Mouse (Mus musculus) retina, postnatal 7 days (tissue): ENCODE measurements at regions not wholly inside any gene's neighbourhood (a gene's known extent, or its start where the extent isn't known, plus 50 kb on each side); places are given as distances from the start of the nearest gene placed in this dataset.

Experiments used
- DNase-seq: peaks from one replicate; pipeline ENCODE4 v3.0.0-alpha.2; 2012; ENCODE audit warnings: low read depth, low spot score

DNA sequence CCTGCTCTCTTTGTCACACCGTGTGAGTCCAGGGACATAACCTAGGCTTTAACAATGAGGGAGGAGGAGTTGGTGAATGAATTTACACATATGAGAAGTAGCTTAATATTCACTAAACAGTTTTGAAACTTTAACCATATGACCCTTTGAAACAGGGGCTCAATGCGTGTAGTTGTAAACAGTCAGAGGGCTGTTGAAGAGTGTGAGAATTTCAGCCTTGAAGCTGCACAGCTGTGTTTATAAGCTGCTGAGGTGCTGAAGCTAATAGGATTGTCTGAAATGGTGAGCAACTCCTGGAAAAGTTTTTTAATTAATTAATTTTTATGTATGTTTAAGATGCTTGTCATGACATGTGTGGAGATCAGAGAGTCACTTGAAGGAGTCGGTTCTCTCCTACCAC lies 59.8 kb upstream of the Rgma start:
- no peak for DNase-seq

DNA sequence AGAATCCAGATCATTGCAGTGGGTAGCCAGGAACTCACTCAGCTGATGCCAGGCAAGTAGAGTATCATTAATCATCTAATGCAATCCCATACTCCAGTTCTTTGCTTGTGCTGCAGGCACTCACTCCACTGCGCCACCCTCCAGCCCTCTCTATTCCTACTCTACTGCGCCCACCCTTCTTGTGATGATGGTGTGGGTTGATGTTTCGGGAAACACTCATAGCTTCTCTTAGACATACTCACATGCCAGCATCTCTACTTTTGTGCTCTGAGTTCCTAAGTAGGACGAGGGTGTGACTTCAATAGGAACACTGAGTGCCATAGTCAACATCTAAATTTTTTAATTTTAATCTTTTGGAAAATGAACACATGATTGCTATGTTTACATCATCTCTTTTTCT lies 57.7 kb upstream of the Rgma start:
- no peak for DNase-seq

DNA sequence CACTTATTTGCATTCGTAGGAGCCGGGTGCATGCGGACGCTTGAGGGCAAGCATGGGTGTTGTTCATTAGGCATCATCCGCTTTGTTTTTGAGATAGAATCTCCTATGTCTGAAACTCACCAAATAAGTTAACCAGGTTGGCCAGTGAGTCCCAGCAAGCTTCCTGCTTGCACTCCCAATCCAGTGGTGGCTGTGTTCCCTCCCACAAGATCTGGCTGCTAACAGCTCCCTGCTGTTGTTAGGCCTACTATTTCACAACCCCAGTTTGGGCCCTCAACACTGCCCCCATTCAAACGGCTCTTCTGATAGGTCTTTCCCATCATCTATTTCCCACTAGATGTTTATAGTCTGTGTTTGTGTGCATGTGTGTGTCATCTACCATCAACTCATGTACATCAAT lies 56.3 kb upstream of the Rgma start:
- no peak for DNase-seq

DNA sequence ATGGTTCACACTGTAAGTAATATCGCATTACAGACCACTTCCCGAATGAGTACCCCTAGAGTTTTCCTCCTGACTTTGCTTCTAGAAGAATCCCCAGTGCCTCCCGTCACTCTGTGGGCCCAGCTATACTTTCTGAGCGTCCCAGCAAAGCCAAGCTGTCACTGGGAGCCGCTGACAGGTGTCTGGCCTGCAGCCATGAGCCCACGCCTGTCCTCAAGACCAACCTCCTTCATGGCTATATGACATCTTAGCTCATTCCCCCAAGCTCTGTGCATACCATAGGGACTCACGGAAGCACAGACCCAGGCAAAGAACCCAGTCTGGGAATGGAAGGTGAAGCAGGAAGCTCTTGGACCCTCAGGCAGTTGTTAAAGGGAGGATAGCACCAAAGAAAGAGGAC lies 55.3 kb upstream of the Rgma start:
- no peak for DNase-seq

DNA sequence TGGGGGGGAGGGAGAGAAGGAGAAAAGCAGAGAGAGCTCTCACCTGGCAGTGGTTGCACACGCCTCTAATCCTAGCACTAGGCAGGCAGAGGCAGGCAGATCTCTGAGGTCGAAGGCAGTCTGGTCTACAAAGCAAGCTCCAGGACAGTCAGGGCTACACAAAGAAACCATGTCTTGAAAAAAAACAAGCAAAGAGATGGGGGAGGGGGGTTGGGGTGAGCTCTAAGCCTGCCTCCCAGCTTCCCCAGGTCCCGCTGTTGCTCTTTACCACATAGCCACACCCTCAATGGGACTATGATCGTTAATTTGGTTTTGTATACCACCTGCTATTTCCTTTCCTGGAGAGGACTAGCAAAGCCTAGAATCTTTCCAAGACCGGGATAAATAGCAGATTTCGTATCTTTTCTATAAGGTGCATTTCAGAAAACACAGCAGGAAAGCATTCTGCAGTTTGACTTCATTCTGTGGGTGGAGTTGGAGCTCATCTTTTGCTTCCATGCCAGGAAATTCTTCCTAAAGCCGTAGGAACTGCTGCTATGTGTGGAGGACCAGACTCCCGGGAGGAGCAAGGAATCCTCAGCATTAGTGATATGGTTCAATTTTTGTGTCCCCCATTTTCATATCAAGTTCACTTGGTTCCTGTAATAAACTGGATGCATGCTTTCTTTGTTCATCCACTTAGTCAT lies 52.7 kb upstream of the Rgma start:
- DNase-seq, result no peak

DNA sequence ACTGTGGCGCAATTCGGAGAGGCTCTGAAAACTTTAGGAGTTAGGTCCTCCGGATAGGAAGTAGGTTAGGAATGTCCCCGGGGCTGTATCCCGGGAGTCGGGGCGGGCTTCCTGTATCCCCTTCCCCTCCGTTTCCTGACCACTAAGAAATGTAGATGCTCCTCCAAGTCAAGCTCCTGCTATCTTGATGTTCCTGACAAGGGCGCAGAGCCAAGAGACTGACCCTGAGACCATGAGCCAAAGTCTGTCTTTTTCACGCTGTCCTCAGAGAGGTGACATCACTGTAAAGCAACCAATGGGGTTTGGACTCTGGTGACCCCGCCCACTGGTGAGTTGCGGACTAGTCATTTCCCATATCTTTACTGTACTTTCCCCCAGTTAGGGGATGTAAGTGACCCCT lies 51.8 kb upstream of the Rgma start:
- DNase-seq, result no peak

DNA sequence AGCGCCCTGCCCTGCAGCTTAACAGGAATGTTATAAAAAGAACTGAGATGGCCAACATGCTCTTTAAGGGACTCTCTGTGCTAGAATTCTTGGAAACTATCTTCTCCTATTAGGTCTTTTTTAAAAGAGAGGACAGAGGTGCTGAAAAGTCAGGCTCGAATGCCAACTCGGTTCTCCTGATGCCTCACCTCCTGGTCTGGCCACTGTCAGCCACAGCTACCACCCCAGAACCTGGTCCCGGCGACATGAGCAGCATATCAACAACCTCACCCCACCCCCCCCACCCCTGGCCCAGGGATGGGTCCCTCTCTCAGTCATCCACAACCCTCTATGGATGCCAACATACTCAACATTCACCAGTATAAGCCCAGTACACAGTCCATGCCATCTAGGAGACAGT lies 49.8 kb upstream of the Rgma start:
- no peak for DNase-seq
